Comparison of ENCODE assay signal across 8 mouse cellular contexts in genomic region chr19:37831406-37831805, GRCm38 (mm10).
"Had no signal": no experiment of that assay in that cellular context is flagged by ENCODE, and none has a peak within 500 bp of the region (broad histone marks: within the 10 kb centered on the region; RNA-seq: fewer than 3 reads in every experiment).

No protein-coding gene starts in this region.

- DNase-seq: liver, postnatal 0 days; lung, adult 2 months; lung, postnatal 14 days; lung, postnatal 36 days; right cerebral cortex, postnatal 14 days; thymus, adult 2 months; thymus, postnatal 25 days; thymus, postnatal 4 days had no signal
